Mouse (Mus musculus) forebrain, postnatal 0 days (tissue): ENCODE measurements around the gene Gm960. TPM values are rescaled to one million over a fixed set of nuclear protein-coding genes. Genes with fewer than 3 reads are reported as not detected.
A peak's percentile ranks its signal among the peaks of the same experiment; 100 is the strongest.

ENCODE experiments used
- ATAC-seq: fragments of 200-750 bp; cut with Nextera tagmentation; 2 replicates; pipeline ENCODE4 v1.8.0; 2017; ENCODE audit warnings: mild to moderate bottlenecking, moderate library complexity
- DNase-seq: peaks from one replicate; pipeline ENCODE4 v3.0.0-alpha.2; 2015
- H3K27ac ChIP-seq: fragments of 300-500 bp; sonication (generic); 2 replicates; pipeline ENCODE4 v1.5.1; 2014; ENCODE audit warnings: low read depth, mild to moderate bottlenecking, antibody characterized with exemption, low read length, moderate library complexity, mixed read lengths
- H3K27me3 ChIP-seq: fragments of 300-500 bp; sonication (generic); 2 replicates; pipeline ENCODE4 v1.6.1; 2014; ENCODE audit warnings: mild to moderate bottlenecking, low read length, mixed read lengths; ENCODE audit not compliant: insufficient read depth
- H3K36me3 ChIP-seq: fragments of 300-500 bp; sonication (generic); 2 replicates; pipeline ENCODE4 v1.6.1; 2014; ENCODE audit warnings: mild to moderate bottlenecking, moderate library complexity; ENCODE audit not compliant: insufficient read depth
- H3K4me1 ChIP-seq: fragments of 300-500 bp; sonication (generic); 2 replicates; pipeline ENCODE4 v1.6.1; 2014; ENCODE audit warnings: antibody characterized with exemption; ENCODE audit not compliant: insufficient read depth
- H3K4me2 ChIP-seq: fragments of 300-500 bp; sonication (generic); 2 replicates; pipeline ENCODE4 v1.6.1; 2014; ENCODE audit warnings: low read depth, mild to moderate bottlenecking, moderate library complexity
- H3K4me3 ChIP-seq: fragments of 300-500 bp; sonication (generic); 2 replicates; pipeline ENCODE4 v1.5.1; 2014; ENCODE audit warnings: low read depth, low read length, mixed read lengths
- H3K9ac ChIP-seq: fragments of 300-500 bp; sonication (generic); 2 replicates; pipeline ENCODE4 v1.6.1; 2014; ENCODE audit warnings: mild to moderate bottlenecking
- H3K9me3 ChIP-seq: fragments of 300-500 bp; sonication (generic); 2 replicates; pipeline ENCODE4 v1.6.1; 2016; ENCODE audit warnings: low read length
- CTCF ChIP-seq: sonication (generic); IDR thresholded peaks from 2 replicates; pipeline ENCODE4 v1.5.1; 2016; ENCODE audit warnings: antibody characterized with exemption, control low read depth, low read depth
- WGBS: fragments of 180-500 bp; shearing (Covaris S2); extraction: QIAGEN DNeasy Blood & Tissue Kit; methylation state at CpG from one replicate; pipeline ENCODE4 v1.1.7; 2014; 5-methylcytosine and 5-hydroxymethylcytosine counted together
- polyA plus RNA-seq: library from polyadenylated mRNA; unstranded; fragments of >200 nt; fragmentation: Nextera tagmentation; extraction: Ambion mirVana; gene quantifications from 2 replicates; pipeline ENCODE4 v1.2.1, GENCODE M21; 2015
- total RNA-seq: library from RNA; depleted of rRNA; stranded (reverse); fragments of >200 nt; gene quantifications from 2 replicates; pipeline ENCODE4 v1.2.3, GENCODE M21; 2014

The Gm960 gene
- total and polyA plus RNA-seq, 2 experiments from 2014 or later: 4.5 to 7.3 TPM

GRCm38 (mm10) chr19:4699821-4700220, 1.4 kb upstream of the Gm960 start:
- Histone ChIP-seq H3K4me1 (peaks cover 12% of the 10 kb centered on the region), H3K9ac (no peak overlapping the region), H3K36me3 (no peaks in the 10 kb centered on the region), H3K27ac (no peak overlapping the region), H3K4me2 (no peak overlapping the region), H3K27me3 (no peaks in the 10 kb centered on the region; the same call in 1 of the 2 replicates), H3K4me3 (no peak overlapping the region), H3K9me3 (no peaks in the 10 kb centered on the region)
- 83% methylated on average over 5 of the region's 5 CpGs for WGBS
- ATAC-seq: no peak
- DNase-seq: no peak
- no peak for TF ChIP-seq CTCF

- ATAC-seq (peak; percentile 50), DNase-seq (peak; percentile 69)
- WGBS: 29% methylated on average over 8 of the region's 8 CpGs
Observed at GRCm38 (mm10) chr19:4698856-4699255, 388 bp upstream of the Gm960 start.

GRCm38 (mm10) chr19:4697721-4698120, 747 bp downstream of the Gm960 start:
- Histone ChIP-seq H3K27me3 (no peaks in the 10 kb centered on the region; the same call in 1 of the 2 replicates), H3K9me3 (no peaks in the 10 kb centered on the region), H3K27ac (peak overlapping the region; percentile 94), H3K4me3 (peak overlapping the region; percentile 68), H3K36me3 (no peaks in the 10 kb centered on the region), H3K4me2 (peak overlapping the region; percentile 71), H3K9ac (peak overlapping the region; percentile 83), H3K4me1 (peaks cover 12% of the 10 kb centered on the region)
- DNase-seq: no peak
- 64% methylated on average over 9 of the region's 9 CpGs for WGBS
- peak; percentile 36 for ATAC-seq
- no peak for TF ChIP-seq CTCF

More at GRCm38 (mm10) chr19:4698856-4699255, 388 bp upstream of the Gm960 start:
- Histone ChIP-seq H3K27ac (peak overlapping the region; percentile 94), H3K4me3 (peak overlapping the region; percentile 68), H3K27me3 (no peaks in the 10 kb centered on the region; the same call in 1 of the 2 replicates), H3K36me3 (no peaks in the 10 kb centered on the region), H3K4me2 (peak overlapping the region; percentile 71), H3K9ac (peak overlapping the region; percentile 83), H3K9me3 (no peaks in the 10 kb centered on the region), H3K4me1 (peaks cover 12% of the 10 kb centered on the region)
- no peak for TF ChIP-seq CTCF

- ATAC-seq (no peak), DNase-seq (no peak)
- TF ChIP-seq CTCF: no peak
- 0 out of 2 replicates have a peak overlapping the region, but pooled peaks have one; percentile 68 for H3K4me3 ChIP-seq
- no peaks in the 10 kb centered on the region for H3K9me3 ChIP-seq
- peaks cover 12% of the 10 kb centered on the region for H3K4me1 ChIP-seq
- H3K36me3 ChIP-seq: no peaks in the 10 kb centered on the region
- H3K27me3 ChIP-seq: no peaks in the 10 kb centered on the region; the same call in 1 of the 2 replicates
- H3K4me2 ChIP-seq: peak overlapping the region; percentile 71; the same call in 1 of the 2 replicates
- no peak overlapping the region for H3K9ac ChIP-seq
- H3K27ac ChIP-seq: no peak overlapping the region
- 81% methylated on average over 3 of the region's 3 CpGs for WGBS
Observed at GRCm38 (mm10) chr19:4697121-4697520, 1.3 kb downstream of the Gm960 start.

- 69% methylated on average over 3 of the region's 3 CpGs for WGBS
- ATAC-seq (no peak), DNase-seq (no peak)
- no peaks in the 10 kb centered on the region for H3K27me3 ChIP-seq
- no peak overlapping the region for H3K9ac ChIP-seq
- no peaks in the 10 kb centered on the region for H3K9me3 ChIP-seq
- no peak for TF ChIP-seq CTCF
- no peak overlapping the region for H3K4me2 ChIP-seq
- no peak overlapping the region for H3K4me3 ChIP-seq
- H3K4me1 ChIP-seq: peaks cover 12% of the 10 kb centered on the region
- H3K27ac ChIP-seq: no peak overlapping the region
- no peaks in the 10 kb centered on the region for H3K36me3 ChIP-seq
Observed at GRCm38 (mm10) chr19:4694346-4694745, 4.1 kb downstream of the Gm960 start.

GRCm38 (mm10) chr19:4672401-4672800, 26.1 kb downstream of the Gm960 start:
- H3K36me3 ChIP-seq: no peaks in the 10 kb centered on the region
- H3K4me2 ChIP-seq: no peak overlapping the region
- ATAC-seq (no peak), DNase-seq (no peak)
- H3K27me3 ChIP-seq: no peaks in the 10 kb centered on the region
- no peaks in the 10 kb centered on the region for H3K4me1 ChIP-seq
- no peak overlapping the region for H3K9ac ChIP-seq
- no peak overlapping the region for H3K27ac ChIP-seq
- H3K9me3 ChIP-seq: no peaks in the 10 kb centered on the region
- WGBS: 48% methylated on average over 6 of the region's 6 CpGs
- no peak overlapping the region for H3K4me3 ChIP-seq
- no peak for TF ChIP-seq CTCF

GRCm38 (mm10) chr19:4670776-4671175, 27.7 kb downstream of the Gm960 start:
- no peak overlapping the region for H3K9ac ChIP-seq
- WGBS: 91% methylated on average over 4 of the region's 4 CpGs
- no peak for ATAC-seq
- no peak overlapping the region for H3K4me2 ChIP-seq
- no peak overlapping the region for H3K4me3 ChIP-seq
- H3K9me3 ChIP-seq: no peaks in the 10 kb centered on the region
- no peaks in the 10 kb centered on the region for H3K4me1 ChIP-seq
- no peaks in the 10 kb centered on the region for H3K36me3 ChIP-seq
- H3K27me3 ChIP-seq: no peaks in the 10 kb centered on the region
- no peak for TF ChIP-seq CTCF
- no peak overlapping the region for H3K27ac ChIP-seq
- DNase-seq: no peak
